Mouse (Mus musculus) testis, adult 2 months (tissue): ENCODE results near the gene Amn.

ENCODE experiments used
- CTCF ChIP-seq: fragments of 200-500 bp; IDR thresholded peaks from 2 replicates; pipeline ENCODE4 v1.5.1; 2012; ENCODE audit warnings: low read depth, mild to moderate bottlenecking, inconsistent platforms, low read length, moderate library complexity; ENCODE audit not compliant: control insufficient read depth, insufficient read depth, insufficient replicate concordance
- POLR2A ChIP-seq: fragments of 200-500 bp; IDR thresholded peaks from 2 replicates; pipeline ENCODE4 v1.6.1; 2012; ENCODE audit warnings: low read depth, mild to moderate bottlenecking, inconsistent platforms, low read length, moderate library complexity; ENCODE audit not compliant: control insufficient read depth

- TF ChIP-seq CTCF = no peak
- no peak for TF ChIP-seq POLR2A
These were observed 511 bp downstream of the Amn start for GRCm38 (mm10) chr12:111271406-111271805.
